Comparison of ENCODE assay signal across 8 mouse cellular contexts in the genomic region with DNA sequence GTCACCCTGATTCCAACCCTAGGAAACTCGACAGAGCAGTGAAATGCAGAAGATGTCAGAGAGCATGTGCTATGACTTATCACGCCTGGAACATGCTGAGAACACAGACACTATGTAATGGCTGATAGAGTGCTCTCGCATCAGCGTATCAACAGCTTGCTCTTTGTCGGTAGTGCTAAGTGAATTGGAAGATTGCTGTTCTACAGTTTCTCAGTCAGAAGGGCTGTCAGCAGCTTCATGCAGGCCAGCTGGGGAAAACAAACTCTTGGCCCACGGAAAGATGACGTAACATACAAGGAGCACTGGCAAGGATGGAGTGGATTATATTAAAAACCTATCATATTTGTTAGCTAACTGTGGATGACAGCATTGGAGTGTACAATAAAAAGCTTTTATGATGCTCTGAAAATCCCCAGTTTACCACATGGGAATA.
A peak's percentile ranks its signal among the peaks of the same experiment; 100 is the strongest.
DNase-seq lines count a peak whose midpoint lies in the region; ATAC-seq and TF ChIP-seq lines count a peak whose summit lies in the region.

No protein-coding gene starts in this region.

- no peak overlapping the region for H3K4me3 ChIP-seq in lung, embryonic 14.5 days (ENCODE audit: low read depth, low read length)
- no peak overlapping the region for H3K4me3 ChIP-seq in lung, adult 2 months (replicated peaks; ENCODE audit: extremely low read depth, low read depth, low read length)
- 0 out of 2 replicates have a peak overlapping the region, but pooled peaks have one; percentile 17 for H3K4me3 ChIP-seq in neural tube, embryonic 15.5 days (replicated peaks)

- no peak overlapping the region for H3K9ac ChIP-seq in lung, embryonic 14.5 days
- H3K9ac ChIP-seq in neural tube, embryonic 15.5 days (replicated peaks) = no peak overlapping the region

- intact Hi-C loops in heart, postnatal 25 days (cut with DNase I) = no loop called here

- H3K4me1 ChIP-seq in lung, embryonic 14.5 days (ENCODE audit: insufficient read depth) = 0 out of 2 replicates have a peak, but pooled peaks cover 4% of the 10 kb centered on the region
- H3K4me1 ChIP-seq in lung, adult 2 months (ENCODE audit: control insufficient read depth, insufficient read depth, low read length) = no peaks in the 10 kb centered on the region
- H3K4me1 ChIP-seq in neural tube, embryonic 15.5 days = peaks cover 12% of the 10 kb centered on the region; the same call in 1 of the 2 replicates

- H3K4me2 ChIP-seq in lung, embryonic 14.5 days = peak overlapping the region; percentile 57; the same call in 1 of the 2 replicates
- peak overlapping the region; percentile 50 for H3K4me2 ChIP-seq in neural tube, embryonic 15.5 days

- peak; percentile 90 for ATAC-seq in lung, embryonic 14.5 days (ENCODE audit: insufficient read depth)
- ATAC-seq in neural tube, embryonic 15.5 days (ENCODE audit: low FRiP score) = peak; percentile 81; the same call in 1 of the 2 replicates
- ATAC-seq in granulocyte monocyte progenitor cell, adult 5-6 weeks (replicated peaks; ENCODE audit: poor library complexity, severe bottlenecking) = no peak
- ATAC-seq in inflammation-experienced regulatory T-cells, adult 6 months = no peak

- TF ChIP-seq CTCF in lung, embryonic 14.5 days (IDR thresholded peaks at IDR 0.05; ENCODE audit: low read depth) = no peak
- TF ChIP-seq CTCF in lung, adult 2 months (IDR thresholded peaks at IDR 0.05; ENCODE audit: insufficient read depth, low read length) = no peak

- WGBS in lung, embryonic 14.5 days = 35% methylated on average over 7 of the region's 7 CpGs
- 57% methylated on average over 7 of the region's 7 CpGs for WGBS in lung, adult 2 months
- 43% methylated on average over 7 of the region's 7 CpGs for WGBS in neural tube, embryonic 15.5 days

- H3K9me3 ChIP-seq in lung, embryonic 14.5 days (ENCODE audit: low read depth, low read length) = no peaks in the 10 kb centered on the region
- H3K9me3 ChIP-seq in neural tube, embryonic 15.5 days (replicated peaks) = no peaks in the 10 kb centered on the region

- H3K36me3 ChIP-seq in lung, embryonic 14.5 days (ENCODE audit: insufficient read depth) = no peaks in the 10 kb centered on the region
- H3K36me3 ChIP-seq in neural tube, embryonic 15.5 days = no peaks in the 10 kb centered on the region

- no peak for TF ChIP-seq POLR2A in lung, adult 2 months (IDR thresholded peaks at IDR 0.05; ENCODE audit: borderline replicate concordance, extremely low read depth, low read depth, low read length)

- no peak overlapping the region; the same call in 1 of the 2 replicates for H3K27ac ChIP-seq in lung, embryonic 14.5 days (ENCODE audit: low read depth)
- H3K27ac ChIP-seq in neural tube, embryonic 15.5 days (replicated peaks) = 0 out of 2 replicates have a peak overlapping the region, but pooled peaks have one; percentile 41

- H3K27me3 ChIP-seq in lung, embryonic 14.5 days (ENCODE audit: insufficient read depth, low read length) = no peaks in the 10 kb centered on the region
- no peaks in the 10 kb centered on the region for H3K27me3 ChIP-seq in neural tube, embryonic 15.5 days (replicated peaks)

- DNase-seq in lung, embryonic 14.5 days = peak; percentile 71
- no peak for DNase-seq in lung, adult 2 months
- DNase-seq in frontal cortex, adult 2 months (ENCODE audit: extremely low spot score in 1 of 2, low spot score in 1 of 2) = peak; percentile 55 to 69
- DNase-seq in heart, postnatal 25 days (ENCODE audit: low spot score) = peak; percentile 54
- DNase-seq in left cerebral cortex, adult 9 months (ENCODE audit: low spot score in 2 of 2) = peak; percentile 26 to 45

Comparison
In these comparisons a context has a peak if more than half of its experiments do, and no peak if none do; other contexts are left out.
1. ATAC-seq: peak in lung, embryonic 14.5 days (single experiment) and neural tube, embryonic 15.5 days (single experiment); none in granulocyte monocyte progenitor cell, adult 5-6 weeks (single experiment) and inflammation-experienced regulatory T-cells, adult 6 months (single experiment).